Mouse (Mus musculus): ENCODE data around the gene Eloa.
"Not testable (repeated sequence)": the region's sequence is repeated elsewhere in the genome, so short reads cannot be mapped to it uniquely, and the experiment has no call there.

Gene Eloa

DNA sequence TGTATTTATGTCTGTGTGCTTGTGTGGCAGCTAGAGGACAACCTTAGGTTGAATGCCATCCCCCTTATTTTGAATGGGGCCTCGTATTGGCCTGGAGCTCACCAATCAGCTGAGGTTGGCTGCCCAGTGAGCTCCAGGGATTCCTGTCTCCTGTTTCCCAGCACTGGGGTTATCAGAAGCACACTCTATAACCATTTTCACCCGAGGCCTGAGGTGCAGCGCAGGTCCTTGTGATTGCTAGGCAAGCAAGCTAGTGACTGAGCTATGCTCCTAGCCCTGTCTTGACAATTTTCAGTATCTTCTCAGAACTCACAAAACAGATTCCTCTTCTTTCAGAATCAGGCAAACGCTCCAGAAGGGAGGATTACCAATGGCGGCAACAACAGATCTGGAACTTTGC lies 37.0 kb downstream of the Eloa start:
- DNase-seq (ENCODE audit: low spot score) = no peak

DNA sequence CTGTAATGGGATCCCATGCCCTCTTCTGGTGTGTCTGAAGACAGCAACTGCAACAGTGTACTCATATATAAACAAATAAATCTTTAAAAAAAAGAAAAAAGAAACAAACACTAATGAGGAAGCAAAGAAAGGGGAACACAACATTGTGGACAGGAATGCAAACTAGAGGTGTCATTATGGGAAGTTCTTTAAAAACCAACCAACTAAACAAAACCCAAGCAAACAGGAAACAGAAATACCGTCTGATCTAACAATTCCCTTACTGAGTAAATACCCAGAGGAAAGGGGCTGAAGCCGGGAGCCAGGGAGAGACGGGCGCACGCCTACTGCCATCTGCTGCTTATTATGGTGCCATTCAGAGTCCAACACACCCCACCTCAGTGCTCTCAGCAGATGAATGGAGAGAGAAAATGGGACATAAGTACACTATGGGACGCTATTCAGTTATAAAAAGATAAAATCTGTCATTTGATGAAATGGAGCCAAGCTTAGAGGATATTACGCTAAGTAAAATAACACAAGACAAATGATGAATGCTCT lies 40.0 kb downstream of the Eloa start:
- peak; percentile 79 for DNase-seq (ENCODE audit: low spot score)

- not testable (repeated sequence) for DNase-seq (ENCODE audit: low spot score)
Measured at GRCm38 (mm10) chr4:135980223-135980622, 41.3 kb downstream of the Eloa start.

GRCm38 (mm10) chr4:135976146-135976545 lies 45.4 kb downstream of the Eloa start:
- no peak for DNase-seq (ENCODE audit: low spot score)

DNA sequence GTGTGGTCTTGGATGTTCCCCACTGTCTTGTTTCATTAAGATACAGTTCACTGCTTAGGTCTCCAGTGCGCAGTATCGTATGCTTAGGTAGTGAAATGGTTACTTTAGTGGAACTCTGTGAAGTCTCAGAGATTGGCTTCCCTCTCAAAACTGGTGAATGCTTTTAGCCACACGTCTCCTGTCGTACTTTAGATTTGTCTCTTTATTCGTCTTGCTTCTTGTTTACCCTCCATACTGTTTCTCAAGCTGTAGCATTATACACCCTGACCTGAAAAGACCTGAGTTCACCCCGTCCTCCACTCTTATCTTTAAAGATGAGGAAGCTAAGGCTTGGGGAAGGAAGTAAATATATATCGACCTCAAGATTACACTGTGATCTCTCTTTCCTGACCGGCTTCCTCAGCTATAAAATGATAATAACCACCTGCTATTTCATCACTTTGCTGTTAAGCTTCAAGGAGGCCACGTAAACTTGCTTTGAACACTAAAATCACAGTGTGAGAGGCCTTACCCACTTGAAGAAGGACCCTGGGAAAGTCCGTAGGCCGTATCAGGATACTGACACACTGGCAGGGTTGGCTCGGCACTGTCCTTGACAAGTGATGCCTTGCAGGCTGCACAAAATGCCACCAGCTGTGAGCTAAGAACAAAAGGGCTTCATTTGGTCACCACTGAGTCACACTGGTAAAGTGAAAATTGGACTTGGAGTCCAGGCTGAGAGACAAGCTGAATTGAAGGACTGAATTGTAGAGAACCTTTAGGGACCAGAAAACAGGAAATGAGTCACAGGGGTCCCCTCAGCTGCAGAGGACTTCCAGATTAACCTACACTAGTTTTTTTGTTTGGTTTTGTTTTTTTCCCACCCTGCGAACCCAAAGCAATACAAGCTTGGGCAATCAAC lies 48.4 kb downstream of the Eloa start:
- no peak for DNase-seq (ENCODE audit: low spot score)

GRCm38 (mm10) chr4:135972556-135972906 lies 49.0 kb downstream of the Eloa start, which contains the start of gene Lypla2:
TSS of gene Lypla2 (minus strand) at chr4:135972626.
- DNase-seq (ENCODE audit: low spot score) = no peak

DNA sequence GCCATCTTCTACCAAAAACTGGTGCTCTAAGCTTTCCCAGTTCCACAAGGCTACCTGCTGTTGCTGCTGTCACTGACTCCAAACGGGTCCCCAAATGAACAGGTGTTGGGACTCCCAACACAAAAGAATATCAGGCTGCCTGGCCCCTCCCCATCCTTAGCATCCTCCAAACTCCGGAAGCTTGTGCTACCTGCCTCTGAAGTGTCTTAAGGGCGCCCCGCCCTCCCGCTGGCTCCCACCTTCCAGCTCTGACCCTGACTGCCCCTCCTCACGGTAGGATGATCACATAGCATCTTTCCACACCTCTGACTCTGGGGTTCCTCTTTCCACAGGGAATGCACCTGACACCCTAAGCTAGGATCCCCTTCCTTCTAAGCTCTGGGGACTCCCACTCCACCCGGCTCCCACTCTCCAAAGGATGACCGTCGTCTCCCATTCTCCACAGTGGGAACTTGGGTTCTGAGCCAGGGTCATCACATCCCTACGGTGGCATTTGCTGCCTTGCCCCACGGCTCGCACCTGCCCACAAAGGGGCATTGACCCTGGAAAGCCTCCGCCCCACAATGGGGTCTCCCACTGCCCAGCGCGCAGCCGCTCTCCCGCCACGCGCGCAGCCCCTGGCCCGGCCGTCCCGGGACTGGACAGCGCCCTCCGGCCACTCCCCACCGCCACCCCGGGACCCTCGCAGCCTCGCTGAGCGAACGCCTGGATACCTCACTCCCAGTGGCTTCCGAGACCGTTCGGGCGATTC lies 49.6 kb downstream of the Eloa start:
- no peak for DNase-seq (ENCODE audit: low spot score)

DNA sequence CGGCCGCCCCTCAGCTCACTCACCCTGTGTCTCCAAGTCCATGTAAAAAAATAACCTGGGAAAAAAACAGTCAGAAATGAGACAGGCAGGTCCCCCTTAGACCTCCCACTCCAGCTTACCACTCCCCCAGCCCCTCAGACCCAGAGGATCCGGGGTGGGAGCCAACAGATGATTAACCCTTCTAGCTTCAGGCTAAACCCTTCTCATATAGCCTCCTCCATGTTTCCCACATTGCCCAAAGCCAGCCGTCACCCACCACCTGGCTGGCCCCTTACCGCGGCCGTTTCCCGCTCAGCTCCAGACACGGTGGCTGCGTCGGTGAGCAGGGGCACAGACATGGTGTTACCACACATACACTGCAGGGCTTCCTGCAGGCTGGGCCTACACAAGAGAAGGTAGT lies 51.0 kb downstream of the Eloa start:
- DNase-seq (ENCODE audit: low spot score) = no peak

GRCm38 (mm10) chr4:135969070-135969750 lies 52.4 kb downstream of the Eloa start:
- DNase-seq (ENCODE audit: low spot score) = no peak

DNA sequence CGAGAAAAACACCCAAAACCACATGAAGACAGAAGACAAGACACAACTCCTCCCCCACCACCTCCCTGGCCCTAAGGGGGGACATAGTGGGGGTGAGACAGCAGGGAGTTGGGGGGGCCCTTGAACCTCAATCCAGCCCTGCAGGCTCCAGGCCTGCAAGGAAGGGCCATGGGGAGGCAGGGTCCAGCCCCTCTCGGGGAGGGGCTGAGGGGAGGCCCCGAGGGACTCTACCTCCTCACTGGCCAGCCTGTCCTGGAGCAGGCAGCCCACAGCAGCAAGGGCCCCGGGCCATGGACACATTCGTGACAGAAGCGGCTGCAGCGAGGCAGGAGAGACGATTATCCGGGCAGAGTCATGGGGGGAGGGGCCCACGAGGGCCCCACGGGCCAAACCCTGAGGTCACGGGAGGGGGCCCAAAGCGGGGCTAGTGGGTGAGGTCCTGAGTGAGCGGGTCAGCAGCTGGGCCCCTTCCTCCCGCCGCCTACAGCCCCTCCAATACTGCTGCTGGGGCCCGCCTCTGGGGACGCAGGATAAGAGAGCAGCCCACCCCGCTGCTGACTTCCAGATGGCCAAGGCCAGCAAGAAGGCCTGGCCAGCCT lies 53.2 kb downstream of the Eloa start:
- DNase-seq (ENCODE audit: low spot score) = no peak

DNA sequence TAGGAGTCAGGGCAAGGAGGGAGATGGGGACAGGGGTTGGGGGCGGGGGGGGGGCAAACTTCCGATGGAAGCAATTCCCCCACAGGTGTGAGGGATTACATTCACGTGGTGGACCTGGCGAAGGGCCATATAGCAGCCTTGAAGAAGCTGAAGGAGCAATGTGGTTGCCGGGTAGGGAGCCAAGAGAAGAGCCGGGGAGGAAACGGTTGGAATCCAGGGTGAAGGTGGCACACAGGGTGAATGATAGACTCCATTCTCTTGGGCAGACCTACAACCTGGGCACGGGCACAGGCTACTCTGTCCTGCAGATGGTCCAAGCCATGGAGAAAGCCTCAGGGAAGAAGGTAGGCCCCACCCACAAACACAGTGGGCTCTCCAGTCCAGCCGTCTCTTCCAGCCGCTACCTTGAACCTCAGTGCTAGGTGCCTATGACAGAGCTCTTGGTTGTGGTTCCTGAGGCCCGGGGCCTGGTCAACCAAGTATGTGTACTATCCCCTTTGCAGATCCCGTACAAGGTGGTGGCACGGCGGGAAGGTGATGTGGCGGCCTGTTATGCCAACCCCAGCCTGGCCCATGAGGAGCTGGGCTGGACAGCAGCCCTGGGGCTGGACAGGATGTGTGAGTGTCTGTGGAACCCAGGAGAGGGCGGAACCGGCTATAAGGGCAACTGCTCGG lies 54.3 kb downstream of the Eloa start:
- no peak for DNase-seq (ENCODE audit: low spot score)

- DNase-seq (ENCODE audit: low spot score) = no peak
Measured at GRCm38 (mm10) chr4:135966283-135966682, 55.3 kb downstream of the Eloa start.

DNA sequence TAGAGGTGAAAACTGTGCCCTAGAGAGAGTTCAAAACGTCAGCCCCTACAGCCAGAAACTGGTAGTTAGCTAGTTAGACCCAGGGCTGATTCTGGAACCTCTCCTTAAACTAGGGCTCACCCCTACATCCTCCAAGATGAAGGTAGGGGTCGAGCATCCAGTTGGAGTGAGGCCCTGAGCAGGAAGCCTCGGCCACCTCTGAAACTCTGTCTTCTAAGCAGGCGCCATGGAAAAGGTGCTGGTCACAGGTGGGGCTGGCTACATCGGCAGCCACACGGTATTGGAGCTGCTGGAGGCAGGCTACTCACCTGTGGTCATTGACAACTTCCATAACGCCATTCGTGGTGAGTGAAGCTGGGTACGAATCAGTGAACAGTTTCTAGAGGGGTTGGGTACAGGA lies 56.5 kb downstream of the Eloa start:
- DNase-seq (ENCODE audit: low spot score) = no peak

DNA sequence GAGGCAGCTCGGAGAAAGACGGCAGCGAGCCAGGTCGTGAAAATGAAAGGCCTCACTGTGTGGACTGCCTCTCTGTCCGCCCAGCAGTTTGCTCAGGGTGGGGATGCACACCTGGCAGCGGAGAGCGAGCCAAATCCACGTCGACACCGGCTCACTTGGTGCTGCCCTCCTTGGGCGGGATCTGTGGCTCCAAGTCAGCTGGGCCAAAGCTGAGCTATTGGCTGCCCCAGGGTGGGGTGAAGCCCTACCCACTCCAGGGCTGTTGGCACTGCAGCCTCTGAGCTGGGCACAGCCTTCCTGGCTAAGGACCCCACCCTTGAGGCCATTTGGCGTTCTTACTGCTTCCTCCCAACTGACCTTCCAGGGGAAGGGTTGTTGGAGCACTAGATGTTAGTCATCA lies 57.1 kb downstream of the Eloa start:
- DNase-seq (ENCODE audit: low spot score) = no peak

DNA sequence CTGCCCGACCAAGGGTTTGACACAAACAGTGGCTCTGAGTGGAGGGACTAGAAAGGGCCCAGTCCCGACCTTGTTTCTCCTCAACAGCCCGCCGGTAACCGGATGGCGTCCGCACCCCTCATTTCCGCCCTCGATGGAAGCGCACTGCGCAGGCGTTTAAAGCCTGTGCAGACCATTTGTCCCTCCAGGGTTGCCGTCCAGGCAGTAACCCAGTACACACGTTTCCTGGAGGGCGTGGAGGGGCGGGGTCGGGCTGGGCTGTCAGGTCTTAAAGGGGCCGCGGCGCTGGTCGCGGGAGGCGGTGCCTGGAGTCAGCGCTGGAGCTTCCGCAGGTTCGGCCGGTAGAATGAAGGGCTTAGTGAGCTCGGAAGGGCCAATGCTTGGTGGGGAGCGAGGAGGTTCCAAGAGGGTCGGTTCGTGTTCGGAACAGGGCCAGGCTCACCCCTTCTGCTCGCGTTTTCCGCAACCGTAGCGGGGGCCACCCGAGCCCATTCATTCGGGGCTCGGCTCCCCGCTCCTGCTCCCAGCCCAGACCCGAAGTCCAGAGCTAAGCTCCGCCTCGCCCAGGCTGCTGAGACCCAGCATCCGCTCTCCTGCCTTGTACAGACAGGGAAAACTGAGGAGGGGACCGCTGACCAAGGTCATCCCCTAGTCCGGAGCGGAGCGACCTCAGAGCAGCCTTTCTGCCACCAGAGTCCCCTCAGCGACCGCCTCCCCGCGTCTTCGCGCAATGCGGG lies 57.9 kb downstream of the Eloa start, which contains the start of gene Gale:
Gale (plus strand) TSS at position 271 of the 737 bp plus-strand sequence.
- no peak for DNase-seq (ENCODE audit: low spot score)

- no peak for DNase-seq (ENCODE audit: low spot score)
Measured at GRCm38 (mm10) chr4:135962946-135963345, 58.6 kb downstream of the Eloa start.

DNA sequence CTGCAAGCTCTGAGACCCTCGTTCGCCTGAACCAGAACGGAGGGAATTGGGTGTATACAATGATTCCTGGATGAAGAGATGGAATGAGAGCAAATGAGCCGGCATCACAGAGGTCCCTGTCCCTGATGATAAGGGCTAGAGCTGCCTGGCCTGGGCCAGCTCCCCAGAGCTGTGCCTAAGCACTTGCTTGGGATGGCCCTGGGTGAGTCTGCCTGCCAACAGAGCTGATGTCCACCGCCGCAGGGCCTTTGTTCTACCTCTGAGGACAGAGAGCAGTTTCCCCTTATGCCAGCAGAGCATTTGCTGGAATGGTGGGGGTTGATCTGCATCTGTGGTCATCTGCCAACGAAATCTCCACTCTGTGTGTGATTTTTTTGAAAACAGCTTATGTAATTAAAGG lies 59.4 kb downstream of the Eloa start:
- no peak for DNase-seq (ENCODE audit: low spot score)

DNA sequence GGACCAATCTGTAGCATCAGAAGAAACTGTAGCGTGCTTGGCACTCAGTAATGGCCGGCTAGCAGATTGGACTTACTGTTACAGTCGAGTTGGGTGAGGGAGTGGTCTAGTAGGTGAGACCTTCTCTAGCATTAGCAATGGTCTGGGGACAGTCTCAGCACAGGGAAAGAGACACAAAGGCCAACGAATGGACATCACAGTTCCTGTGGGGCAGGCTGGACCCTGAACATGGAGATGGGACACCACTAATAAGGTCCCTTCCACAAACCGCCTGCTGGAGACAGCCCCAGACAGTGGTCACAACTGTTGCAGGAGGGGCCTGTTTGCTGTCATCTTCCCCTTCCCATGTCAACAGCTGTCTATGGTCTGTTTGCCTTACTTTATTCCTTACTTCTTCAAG lies 59.9 kb downstream of the Eloa start:
- no peak for DNase-seq (ENCODE audit: low spot score)

GRCm38 (mm10) chr4:135960717-135961116 lies 60.8 kb downstream of the Eloa start:
- DNase-seq (ENCODE audit: low spot score) = no peak

- no peak for DNase-seq (ENCODE audit: low spot score)
Measured at GRCm38 (mm10) chr4:135958354-135958753, 63.2 kb downstream of the Eloa start.

- no peak for DNase-seq (ENCODE audit: low spot score)
Measured at GRCm38 (mm10) chr4:135955886-135956285, 65.7 kb downstream of the Eloa start.
